Mouse (Mus musculus): ENCODE data around the gene Lims1.

The Lims1 gene

DNA sequence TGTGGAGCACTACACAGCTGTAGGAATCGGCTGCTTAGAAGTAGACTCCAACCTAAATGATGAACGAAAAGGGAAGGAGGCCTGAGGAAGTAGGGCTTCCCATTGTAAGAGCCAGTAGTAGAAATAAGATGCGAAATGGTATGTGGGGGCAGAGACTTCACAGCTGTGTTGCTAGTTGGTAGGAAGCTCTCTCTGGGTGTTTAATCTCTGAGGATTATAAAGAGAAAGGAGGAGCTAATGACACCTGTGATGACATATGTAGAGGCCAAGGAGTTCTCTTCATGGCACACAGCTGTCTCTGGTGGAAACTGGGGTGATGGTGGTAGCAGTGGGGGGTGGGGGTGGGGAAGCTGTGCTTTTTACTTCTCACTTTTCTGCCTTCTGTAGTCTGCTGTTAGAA lies 27.3 kb downstream of the Lims1 start:
- peak; percentile 43 for DNase-seq (ENCODE audit: low read depth)

DNA sequence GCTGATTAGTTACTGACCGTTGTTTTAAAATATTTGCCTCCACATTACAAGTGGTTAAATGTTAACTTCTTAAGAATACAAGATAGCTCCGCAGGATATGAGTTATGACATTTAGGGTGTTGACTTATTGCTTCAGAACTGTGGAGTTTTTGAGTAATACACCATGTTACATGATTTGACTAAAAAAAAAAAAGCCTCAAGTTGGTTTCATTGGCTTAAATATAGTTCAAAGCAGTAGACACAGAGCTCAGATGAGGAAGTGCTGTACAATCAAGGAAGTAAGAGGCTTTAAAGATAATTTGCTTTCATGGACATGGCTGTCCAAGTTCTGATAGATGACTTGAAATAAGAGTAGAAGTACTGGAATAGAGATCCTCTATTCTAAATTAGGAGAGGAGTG lies 28.4 kb downstream of the Lims1 start:
- DNase-seq (ENCODE audit: low read depth), result peak; percentile 61

DNA sequence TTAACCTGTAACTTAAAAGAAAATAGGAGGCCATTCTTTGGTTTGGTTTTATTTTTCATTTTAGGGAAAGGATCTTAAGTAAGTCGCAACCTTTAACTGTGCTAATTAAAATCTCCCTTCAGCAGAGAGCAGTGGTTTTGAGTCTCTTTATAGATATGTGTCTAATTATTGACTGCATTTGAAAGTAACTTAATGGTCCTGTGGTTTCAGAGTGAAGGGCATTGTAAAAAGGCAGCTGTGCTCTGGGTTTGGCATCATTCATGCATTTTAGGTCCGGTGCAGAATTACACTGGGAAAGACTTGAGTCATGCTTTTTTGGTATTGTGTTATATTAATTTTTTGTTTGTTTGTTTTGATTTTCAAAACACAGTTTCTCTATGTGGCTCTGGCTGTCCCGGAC lies 29.1 kb downstream of the Lims1 start:
- DNase-seq (ENCODE audit: low read depth), result no peak

DNA sequence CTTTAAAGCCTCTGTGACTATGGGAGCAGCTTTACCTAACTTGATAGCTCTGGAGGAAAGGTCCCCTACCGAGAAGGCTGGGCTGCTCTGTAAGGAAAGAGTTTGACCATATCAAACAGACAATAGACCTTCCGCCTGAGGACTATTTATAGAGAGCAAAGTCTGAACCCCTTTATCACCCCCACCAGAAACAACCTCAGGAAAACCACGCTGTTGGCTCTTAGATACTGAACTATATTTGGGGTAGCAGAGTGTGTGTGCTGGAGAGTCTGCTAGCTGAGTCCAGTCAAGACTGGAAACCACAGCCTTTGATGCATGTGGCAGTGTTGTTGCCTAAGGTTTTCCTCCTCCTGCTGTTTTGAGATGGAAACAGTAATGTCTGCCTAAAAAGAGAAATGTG lies 31.3 kb downstream of the Lims1 start:
- DNase-seq (ENCODE audit: low read depth), result no peak

DNA sequence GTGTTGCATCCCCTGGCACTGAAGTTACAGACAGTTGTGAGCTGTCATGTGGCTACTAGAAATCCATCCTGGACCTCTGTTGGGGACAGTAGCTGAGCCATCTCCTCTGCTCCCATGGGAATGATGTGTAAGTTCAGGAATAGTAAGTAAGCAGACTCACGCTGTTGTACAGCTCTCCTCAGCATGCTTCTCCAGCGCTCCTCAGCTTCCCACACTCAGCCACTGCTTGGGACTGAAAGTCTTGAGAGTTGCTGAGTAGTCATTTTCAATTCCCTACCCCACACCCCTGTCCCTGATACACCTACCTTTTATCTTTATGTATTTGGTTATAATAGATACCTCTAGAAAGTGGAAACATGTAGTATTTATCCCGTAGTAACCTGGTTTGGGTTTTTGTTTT lies 33.2 kb downstream of the Lims1 start:
- no peak for DNase-seq (ENCODE audit: low read depth)

DNA sequence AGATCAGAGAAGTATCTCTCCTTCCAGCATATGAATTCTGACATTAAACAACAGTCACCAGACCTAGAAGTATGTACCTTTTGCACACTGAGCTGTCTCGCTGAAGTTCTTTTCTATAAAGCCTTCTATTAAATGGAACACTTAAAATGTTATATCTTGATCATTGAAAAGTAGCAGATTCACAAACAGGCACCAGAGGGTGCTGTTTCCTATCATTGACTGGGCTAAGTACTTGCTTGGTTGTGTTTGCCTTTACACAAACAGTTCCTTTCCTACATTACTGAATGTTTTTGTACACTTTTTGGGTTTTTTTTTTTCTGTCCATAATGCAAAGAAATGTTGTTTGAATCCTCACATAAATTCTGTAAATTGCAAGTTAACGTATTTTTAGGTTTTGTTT lies 35.9 kb downstream of the Lims1 start:
- peak; percentile 83 for DNase-seq (ENCODE audit: low read depth)

DNA sequence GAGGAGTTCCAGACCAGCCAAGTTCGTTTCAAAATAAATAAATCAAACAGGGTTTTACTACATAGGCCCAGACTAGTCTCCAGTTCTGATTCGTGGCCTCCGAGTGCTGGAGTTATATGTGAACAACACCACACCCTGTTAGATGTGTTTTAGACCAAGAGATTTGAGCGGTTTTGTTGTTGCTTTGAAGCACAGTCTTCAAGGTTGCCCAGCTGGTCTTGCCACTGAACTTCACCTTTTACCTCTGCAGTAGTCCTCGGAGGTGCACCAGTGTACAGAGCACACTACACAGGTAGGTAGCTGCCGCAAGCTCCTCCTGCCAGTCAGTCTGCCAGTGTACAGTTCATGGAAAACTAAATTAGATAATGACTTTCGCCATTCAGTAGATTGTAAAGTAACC lies 36.7 kb downstream of the Lims1 start:
- no peak for DNase-seq (ENCODE audit: low read depth)

DNA sequence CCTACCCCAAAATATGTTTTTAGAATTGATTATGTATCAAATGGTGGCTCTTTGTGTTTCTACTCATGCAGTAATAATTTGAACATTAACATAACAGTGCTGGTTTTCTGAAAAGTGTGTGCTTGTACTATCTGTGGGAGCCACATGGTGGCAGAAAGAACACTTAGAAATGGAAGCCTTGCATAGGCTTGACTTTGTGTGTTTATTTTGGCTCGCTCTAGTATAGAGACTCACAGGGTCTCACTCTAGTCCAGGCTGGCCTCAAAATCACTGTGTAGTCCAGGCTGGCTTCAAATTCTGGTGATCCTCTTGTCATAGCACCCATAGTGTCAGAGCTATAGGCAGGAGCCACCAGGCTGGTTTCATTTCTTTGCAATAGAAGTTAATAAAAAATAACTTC lies 39.5 kb downstream of the Lims1 start:
- DNase-seq (ENCODE audit: low read depth), result peak; percentile 39

DNA sequence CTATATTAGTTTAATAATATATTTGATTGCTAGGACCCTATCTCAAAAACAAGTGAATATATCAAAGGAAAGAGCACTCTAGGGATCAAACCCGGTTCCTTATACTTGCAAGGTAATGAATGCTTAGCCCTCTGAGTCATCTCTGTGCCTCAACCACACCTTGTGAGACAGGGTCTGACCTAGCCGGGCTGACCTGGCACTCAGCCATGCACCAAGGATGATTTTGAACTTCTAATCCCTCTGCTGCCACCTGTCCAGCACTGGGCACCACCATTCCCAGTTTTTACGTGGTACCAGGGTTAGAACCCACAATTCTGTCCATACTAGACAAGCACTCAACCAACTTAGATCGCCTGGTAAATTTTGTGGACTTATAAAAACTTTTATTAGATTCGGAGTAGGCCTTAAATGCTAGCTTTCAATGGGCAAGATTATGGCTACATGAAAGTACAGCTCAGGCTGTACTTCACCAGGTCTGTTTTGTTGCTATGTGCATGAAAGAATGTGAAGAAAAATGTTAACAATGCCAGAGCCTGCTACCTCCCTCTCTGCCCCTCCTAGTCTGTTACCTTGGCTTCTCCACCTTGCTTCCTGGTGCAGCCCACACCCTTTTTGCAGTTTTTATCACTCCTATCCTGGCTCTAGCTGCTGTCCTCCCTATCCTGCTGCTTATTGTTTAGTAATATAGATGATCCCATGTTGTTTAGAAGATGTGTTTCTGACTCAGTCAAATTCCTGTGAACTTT lies 41.7 kb downstream of the Lims1 start:
- no peak for DNase-seq (ENCODE audit: low read depth)

DNA sequence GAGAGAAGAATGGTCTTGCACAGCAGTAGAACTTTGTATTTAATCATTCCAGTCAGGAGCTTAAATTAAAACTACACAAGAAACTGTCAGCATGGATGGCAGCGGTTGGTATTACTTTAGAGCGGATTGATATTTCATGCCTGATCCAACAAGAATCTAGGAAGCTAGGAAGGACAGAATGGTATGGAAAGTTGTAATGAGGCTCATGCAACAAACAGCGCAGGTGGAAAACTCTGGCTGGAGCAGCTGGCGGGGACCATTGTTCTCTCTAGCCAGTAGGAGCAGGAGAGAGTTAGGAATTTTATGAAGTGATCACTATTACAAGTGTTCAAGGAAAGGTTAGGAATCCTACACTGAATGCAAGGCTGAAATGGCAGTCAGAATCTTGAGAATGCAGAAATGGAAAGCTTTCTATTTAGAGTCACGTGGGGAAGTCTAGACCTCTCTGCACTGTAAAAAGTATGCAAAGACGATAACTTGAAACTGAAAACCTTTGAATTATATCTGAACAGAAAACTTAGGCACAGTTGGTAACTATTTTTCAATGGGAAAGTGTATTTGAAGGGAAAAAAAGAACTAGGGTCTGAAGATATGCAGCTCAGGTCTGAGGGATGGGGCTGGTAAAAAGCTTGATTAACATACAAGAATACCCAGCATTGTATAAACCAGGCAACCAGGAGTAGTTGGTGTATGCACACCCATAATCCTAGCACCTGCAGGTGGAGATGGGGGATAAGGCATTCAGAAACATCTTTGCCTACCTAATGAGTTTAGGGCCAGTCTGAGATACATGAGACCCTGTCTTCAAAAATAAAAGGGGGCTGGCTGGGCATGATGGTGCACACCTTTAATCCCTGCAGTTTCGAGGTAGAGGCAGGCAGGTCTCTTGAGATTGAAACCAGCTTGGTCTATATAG lies 45.8 kb downstream of the Lims1 start:
- no peak for DNase-seq (ENCODE audit: low read depth)

DNA sequence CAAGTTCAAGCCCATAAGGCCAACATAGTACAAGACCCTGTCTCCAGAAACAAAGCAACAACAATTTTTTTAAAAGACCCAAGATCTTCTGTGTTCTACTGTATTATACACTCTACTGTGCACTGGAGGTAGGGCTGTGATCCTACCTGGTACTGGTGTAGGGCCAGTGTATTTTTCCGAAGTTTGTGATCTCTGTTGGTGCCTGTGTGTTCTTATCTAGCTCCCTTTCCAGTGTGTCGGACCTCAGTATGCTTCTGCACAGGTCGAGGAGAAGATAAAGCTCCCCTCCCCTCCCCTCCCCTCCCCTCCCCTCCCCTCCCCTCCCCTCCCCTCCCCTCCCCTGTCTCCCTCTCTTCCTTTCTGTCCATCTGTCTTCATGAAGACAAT lies 46.4 kb downstream of the Lims1 start:
- DNase-seq (ENCODE audit: low read depth), result peak; percentile 34

DNA sequence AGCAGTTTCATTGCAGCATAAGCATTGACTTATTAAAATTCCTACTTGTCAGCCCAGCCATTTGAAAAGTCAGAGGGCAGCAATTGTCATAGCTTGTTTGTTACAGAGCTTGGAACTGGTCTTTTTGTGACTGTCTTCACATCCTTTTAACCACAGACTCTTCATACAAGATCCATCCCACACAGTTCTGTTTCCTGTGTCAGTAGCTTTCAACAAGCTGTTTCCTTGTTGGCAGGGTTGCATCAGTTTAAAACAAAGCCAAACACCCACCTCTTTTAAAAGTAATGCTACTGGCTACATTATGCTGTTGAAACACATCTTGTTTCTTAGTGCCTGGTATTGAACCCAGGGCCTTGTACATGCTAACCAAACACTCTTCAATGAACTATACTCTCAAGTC lies 46.9 kb downstream of the Lims1 start:
- DNase-seq (ENCODE audit: low read depth), result peak; percentile 77

DNA sequence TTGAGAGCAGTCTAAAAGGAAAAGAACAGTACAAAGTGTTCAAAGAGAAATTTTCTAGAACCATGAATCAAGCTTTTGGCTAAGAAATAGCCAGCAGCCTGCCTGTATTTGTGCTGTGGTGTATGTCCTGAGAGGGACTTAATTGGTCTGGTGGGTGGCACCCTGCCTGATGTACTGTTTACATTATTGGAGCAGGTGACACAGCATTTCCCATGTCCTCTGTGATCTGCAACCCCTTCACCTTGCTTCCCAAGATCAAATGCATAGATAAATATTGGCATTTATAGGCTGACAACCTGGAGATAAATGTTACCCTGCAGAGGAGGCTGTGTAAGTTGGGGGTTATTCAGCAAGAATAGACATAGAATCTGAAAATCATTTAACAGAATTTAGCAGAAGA lies 47.3 kb downstream of the Lims1 start:
- DNase-seq (ENCODE audit: low read depth), result no peak

DNA sequence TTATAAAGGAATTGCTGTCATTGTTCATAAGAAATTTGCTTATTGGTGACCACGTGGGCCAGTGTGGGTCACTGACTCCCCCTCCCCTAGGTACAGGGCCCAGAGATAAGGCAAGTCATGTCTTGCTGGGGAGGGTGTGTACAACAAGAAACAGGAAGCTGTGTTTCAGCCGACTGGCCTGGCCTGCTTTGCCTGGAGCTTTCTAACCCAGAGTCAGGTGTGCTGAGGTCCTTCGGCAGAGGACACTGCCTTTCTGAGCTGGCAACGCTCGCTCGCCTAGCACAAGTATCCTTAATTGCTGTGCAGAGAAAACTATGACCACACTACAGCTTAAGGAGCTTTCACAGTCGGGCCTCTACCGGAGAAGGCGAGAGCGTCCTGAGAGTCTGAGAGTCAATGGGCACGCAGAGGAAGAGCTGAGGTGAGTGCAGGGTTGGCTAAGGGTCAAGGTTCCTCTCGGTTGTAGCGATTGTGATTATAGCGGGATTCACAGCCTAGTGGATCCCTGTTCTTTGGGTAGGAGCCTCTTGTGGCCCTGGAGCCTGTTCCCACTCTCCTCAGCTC lies 48.1 kb downstream of the Lims1 start:
- DNase-seq (ENCODE audit: low read depth), result peak; percentile 71

DNA sequence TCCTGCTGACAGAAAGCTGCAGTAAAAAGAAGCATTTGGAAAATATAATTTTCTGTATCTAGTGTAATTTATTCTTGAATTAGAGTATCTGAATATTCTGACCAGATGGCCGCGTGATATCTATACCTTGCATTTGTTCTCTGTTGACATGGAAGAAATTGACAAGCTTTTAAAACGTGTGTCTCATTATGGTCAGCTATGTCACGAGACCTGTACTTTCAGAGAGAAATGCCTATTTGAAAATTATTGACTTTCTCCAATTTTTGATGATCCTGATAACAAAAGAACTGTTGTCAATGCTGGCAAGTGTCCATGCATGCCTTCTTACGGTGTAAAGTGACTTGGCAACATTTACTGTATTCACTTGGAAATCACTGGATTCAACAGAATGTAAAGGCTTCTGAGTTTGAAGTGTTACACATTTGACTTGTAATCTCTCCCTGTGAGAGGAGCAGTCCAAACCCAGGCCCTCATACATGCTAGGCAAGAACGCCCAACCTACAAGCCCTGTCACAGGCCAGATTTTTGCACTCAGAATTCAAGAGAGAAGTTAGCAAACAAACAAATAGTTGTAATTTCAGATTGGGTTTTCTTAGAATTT lies 49.3 kb downstream of the Lims1 start:
- no peak for DNase-seq (ENCODE audit: low read depth)

DNA sequence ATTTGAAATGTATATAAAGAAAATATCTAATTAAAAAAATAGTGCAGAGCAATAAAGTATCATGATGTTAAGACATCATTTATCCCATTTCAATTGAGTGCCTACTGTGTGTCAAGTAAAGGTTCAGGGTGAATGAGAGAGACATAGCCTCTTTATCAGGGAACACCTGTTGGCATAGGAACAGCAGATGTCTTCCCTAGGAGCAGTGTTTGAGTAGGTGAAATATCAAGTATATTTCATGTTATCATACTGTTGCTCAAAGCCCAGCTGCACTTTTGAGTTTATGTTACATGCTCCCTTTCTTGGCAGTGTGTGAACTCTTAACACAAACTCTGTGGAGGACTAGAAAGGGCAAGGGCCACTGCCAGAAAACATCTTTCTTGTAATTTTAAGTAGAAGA lies 50.6 kb downstream of the Lims1 start:
- no peak for DNase-seq (ENCODE audit: low read depth)

DNA sequence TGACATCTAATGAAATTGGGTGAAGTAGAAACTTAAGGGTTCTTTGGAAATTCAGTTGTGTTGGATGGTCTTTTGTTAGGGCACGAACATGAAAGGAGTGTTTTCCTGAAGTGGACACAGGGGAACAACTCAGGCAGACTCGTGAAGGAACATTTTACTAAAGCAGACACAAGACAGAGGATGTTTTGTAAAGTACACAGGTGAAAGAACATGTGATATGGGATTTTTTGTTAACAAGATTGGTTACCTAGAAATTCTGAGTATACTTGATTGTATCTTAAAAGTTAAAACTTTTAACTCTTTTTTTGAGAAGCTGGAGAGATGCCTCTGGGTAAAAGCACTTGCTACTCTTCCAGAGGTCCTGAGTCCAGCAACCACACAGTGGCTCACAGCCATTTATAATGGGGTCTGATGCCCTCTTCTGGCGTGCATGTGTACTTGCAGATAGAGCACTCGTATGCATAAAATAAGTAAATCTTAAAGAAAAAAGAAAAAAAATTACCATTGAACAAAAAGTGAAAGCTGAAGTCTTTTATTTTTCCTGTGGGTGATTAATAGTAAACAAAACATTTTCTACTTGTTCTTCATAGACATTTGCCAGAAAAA lies 54.4 kb downstream of the Lims1 start:
- peak; percentile 80 for DNase-seq (ENCODE audit: low read depth)

DNA sequence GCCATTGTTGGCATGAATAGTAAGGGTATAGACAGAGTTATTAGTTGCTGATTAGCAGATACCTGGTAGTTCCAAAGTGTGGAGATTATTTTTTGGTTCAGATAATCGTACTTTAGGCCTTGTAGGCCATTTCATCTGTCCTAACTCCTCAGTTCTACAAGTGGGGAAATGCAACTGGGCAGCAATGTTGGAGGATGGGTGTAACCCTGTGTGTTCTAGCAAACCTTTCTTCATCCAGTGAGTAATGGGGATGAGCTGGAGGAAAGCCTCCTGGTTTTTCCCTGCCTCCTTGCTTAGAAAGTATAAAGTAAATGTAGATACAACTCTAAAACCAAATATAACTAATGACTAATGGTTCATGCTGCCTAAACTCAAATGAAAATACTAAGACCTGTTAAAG lies 55.1 kb downstream of the Lims1 start:
- no peak for DNase-seq (ENCODE audit: low read depth)

DNA sequence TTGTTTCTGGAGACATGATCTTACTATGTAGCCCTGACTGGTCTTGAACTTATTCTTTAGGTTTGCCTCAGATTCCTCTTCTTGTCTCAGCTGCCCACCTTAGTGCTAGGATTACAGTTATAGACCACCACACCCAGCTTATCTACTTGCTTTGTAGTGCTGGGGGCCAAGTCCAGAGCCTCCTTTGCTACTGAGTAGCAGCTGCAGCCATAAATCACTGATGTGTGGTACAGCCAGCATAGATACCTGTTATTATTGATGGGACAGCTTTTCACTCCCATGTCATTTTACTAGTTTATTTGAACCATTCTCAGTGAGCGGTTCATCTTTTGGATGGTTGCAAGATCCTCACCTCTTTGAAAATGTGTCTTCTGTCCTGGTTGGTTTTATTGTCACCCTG lies 56.4 kb downstream of the Lims1 start:
- DNase-seq (ENCODE audit: low read depth), result no peak

DNA sequence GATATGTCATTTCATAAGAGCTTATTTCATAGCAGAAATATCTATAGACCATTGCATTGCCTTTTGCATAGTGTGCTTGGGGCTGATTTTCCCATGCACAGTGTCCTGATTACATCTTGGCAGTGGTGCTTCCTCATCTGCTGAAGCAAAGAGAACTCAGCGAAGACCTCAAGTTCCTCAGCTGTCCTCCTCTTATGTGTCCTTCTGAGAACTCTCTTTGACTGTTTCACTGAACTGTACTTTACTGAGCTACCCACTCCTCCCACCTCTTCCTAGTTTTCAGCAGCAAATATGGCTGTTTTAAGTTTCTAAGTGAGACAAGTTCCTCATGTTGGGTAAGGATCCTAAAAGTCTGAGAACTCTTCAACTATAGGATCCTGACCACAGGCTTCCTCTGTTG lies 58.6 kb downstream of the Lims1 start:
- peak; percentile 51 for DNase-seq (ENCODE audit: low read depth)

DNA sequence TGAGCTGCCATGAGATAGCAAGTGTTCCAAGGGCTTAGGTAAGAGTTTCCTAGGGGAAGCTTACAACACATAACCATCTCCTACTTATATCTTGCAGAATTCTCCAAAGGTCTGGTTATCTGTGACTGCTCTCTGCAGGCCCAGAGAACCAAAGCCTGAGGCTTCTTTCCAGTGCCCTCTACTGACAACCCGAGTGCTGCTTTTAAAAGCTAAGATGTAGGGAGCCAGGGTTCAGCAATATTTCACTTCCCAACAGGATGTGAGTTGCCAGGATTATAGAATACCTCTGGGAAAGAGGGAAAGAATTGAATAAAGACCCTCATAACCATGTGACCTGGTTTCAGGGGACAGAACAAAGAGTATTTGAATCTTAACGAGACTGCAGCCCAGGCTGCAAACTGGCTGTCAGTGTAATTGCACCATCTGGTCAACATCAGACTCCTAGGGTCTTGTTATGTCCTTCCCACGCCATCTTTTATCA lies 59.4 kb downstream of the Lims1 start:
- DNase-seq (ENCODE audit: low read depth), result peak; percentile 39

DNA sequence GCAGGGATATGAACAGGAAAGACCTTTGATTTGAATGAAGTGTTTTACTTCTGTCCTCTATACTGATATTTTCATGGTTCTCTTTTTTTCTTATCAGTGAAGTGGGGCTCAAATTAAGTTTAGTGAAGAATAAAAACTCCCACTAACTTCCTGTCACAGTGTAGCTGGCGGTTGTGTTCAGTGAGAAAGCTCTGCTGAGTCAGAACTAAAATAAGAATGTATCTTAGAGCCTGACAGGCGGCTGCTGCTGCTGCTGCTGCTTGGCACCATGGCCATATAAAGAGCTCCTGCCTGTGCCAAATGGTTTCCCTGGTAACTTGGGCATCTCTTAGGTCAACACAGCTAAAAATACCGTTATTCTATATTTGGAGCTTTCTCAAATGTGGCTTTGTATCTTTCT lies 60.0 kb downstream of the Lims1 start:
- peak; percentile 77 for DNase-seq (ENCODE audit: low read depth)
